Mouse (Mus musculus) ES-Bruce4 (cell line): ENCODE results near the gene Tbc1d1. TPM values are rescaled to one million over a fixed set of nuclear protein-coding genes. Genes with fewer than 3 reads are reported as not detected.

ENCODE experiments used
- H3K27ac ChIP-seq: 2 replicates; pipeline ENCODE4 v1.5.1; 2012; ENCODE audit warnings: low read length, inconsistent platforms; ENCODE audit not compliant: insufficient read depth
- H3K27me3 ChIP-seq: 2 replicates; pipeline ENCODE4 v1.6.1; 2012; ENCODE audit warnings: mild to moderate bottlenecking, low read length, inconsistent platforms; ENCODE audit not compliant: control insufficient read depth, poor library complexity, insufficient read depth, severe bottlenecking
- H3K36me3 ChIP-seq: 2 replicates; pipeline ENCODE4 v1.6.1; 2012; ENCODE audit warnings: inconsistent platforms, mild to moderate bottlenecking, low read length, moderate library complexity; ENCODE audit not compliant: control insufficient read depth, poor library complexity, insufficient read depth, severe bottlenecking
- H3K4me1 ChIP-seq: one replicate; pipeline ENCODE4 v1.8.1; 2011; ENCODE audit warnings: low read length; ENCODE audit not compliant: control insufficient read depth, insufficient read depth
- H3K4me3 ChIP-seq: 2 replicates; pipeline ENCODE4 v1.5.1; 2011; ENCODE audit warnings: low read depth, mild to moderate bottlenecking, low read length
- H3K9ac ChIP-seq: 2 replicates; pipeline ENCODE4 v1.6.1; 2012; ENCODE audit warnings: low read depth, mild to moderate bottlenecking, inconsistent platforms; ENCODE audit not compliant: poor library complexity, severe bottlenecking
- H3K9me3 ChIP-seq: replicated peaks from 2 replicates; pipeline ENCODE4 v1.6.1; 2012; ENCODE audit warnings: mild to moderate bottlenecking, low read length, inconsistent platforms; ENCODE audit not compliant: control insufficient read depth, poor library complexity, insufficient read depth, severe bottlenecking
- CTCF ChIP-seq: IDR thresholded peaks from one replicate; pipeline ENCODE4 v1.8.1; 2011; ENCODE audit warnings: low read depth, low read length
- EP300 ChIP-seq: IDR thresholded peaks from 2 replicates; pipeline ENCODE4 v1.6.1; 2011; ENCODE audit warnings: low read depth, low read length; ENCODE audit not compliant: insufficient read depth
- POLR2A ChIP-seq: IDR thresholded peaks from one replicate; pipeline ENCODE4 v1.8.1; 2011; ENCODE audit warnings: low read length; ENCODE audit not compliant: insufficient read depth
- polyA plus RNA-seq: library from polyadenylated mRNA; stranded (reverse); fragments of >200 nt; gene quantifications from 2 replicates; pipeline ENCODE4 v1.2.4, GENCODE M21; 2011; ENCODE audit warnings: low read depth; ENCODE audit not compliant: missing spikeins, insufficient read depth, insufficient read length

Gene Tbc1d1
- polyA plus RNA-seq, 1 experiment, result 46.2 TPM

DNA sequence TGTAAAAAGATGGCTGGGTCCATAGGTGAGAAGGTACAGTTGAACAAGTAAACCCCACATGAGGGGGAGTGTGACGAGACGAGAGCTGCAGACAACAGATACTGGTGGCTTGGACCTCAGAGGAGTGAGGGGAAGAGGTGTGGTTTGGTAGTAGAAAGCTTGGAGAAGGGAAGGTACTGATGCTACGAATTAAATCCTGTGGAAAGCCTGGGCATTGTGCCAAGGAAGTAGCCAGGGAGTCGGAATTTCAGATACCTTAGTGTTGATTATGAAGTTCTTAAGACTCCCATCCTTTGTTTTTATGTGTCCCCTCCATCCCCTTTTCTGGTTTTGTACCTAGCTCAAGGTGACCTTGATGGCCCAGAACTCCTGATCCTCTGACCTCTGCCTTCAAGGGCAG, 124.5 kb downstream of the Tbc1d1 start:
- Histone ChIP-seq H3K27me3 (no peaks in the 10 kb centered on the region), H3K4me1 (no peaks in the 10 kb centered on the region), H3K9me3 (no peaks in the 10 kb centered on the region), H3K36me3 (peaks cover 2% of the 10 kb centered on the region; the same call in 1 of the 2 replicates), H3K27ac (no peak overlapping the region), H3K9ac (no peak overlapping the region), H3K4me3 (no peak overlapping the region)
- no peak for TF ChIP-seq CTCF
- no peak for TF ChIP-seq POLR2A
- TF ChIP-seq EP300, result no peak

DNA sequence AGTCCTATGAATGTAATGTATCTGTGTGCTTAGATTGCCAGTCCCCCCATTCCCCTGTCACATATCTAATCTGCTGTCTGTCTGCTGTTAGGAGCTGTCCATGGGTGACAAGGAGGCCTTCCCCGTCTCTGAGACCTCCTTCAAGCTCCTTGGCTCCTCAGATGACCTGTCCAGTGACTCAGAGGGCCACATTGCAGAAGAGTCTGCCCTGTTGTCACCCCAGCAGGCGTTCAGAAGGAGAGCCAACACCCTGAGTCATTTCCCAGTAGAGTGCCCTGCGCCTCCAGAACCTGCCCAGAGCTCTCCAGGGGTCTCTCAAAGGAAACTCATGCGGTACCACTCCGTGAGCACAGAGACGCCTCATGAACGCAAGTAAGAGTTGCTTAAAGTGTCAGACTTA, 125.6 kb downstream of the Tbc1d1 start:
- peaks cover 2% of the 10 kb centered on the region; the same call in 1 of the 2 replicates for H3K36me3 ChIP-seq
- no peak overlapping the region for H3K27ac ChIP-seq
- no peak overlapping the region for H3K9ac ChIP-seq
- H3K4me1 ChIP-seq, result no peaks in the 10 kb centered on the region
- H3K9me3 ChIP-seq, result no peaks in the 10 kb centered on the region
- H3K27me3 ChIP-seq, result no peaks in the 10 kb centered on the region
- TF ChIP-seq CTCF (no peak), POLR2A (no peak), EP300 (no peak)
- H3K4me3 ChIP-seq, result no peak overlapping the region

DNA sequence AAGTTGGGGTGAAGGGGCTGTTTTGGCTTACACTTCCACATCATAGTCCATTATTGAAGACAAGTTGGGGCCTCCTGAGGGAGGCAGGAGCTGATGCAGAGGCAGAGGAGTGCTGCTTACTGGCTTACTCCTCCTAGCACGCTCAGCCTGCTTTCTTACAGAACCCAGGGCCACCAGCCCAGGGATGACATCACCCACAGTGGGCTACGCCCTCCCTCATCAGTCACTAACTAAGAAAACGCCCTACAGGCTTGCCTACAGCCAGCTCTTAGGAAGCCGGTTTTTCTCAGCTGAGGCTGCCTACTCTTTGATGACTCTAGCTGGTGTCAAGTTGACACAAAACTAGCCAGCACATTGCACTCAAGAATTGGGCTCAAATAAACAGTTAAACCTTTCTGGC, 126.5 kb downstream of the Tbc1d1 start:
- Histone ChIP-seq H3K36me3 (peaks cover 2% of the 10 kb centered on the region; the same call in 1 of the 2 replicates), H3K27ac (no peak overlapping the region), H3K27me3 (no peaks in the 10 kb centered on the region), H3K9ac (no peak overlapping the region), H3K9me3 (no peaks in the 10 kb centered on the region), H3K4me1 (no peaks in the 10 kb centered on the region), H3K4me3 (no peak overlapping the region)
- TF ChIP-seq EP300, result no peak
- TF ChIP-seq CTCF, result no peak
- no peak for TF ChIP-seq POLR2A

DNA sequence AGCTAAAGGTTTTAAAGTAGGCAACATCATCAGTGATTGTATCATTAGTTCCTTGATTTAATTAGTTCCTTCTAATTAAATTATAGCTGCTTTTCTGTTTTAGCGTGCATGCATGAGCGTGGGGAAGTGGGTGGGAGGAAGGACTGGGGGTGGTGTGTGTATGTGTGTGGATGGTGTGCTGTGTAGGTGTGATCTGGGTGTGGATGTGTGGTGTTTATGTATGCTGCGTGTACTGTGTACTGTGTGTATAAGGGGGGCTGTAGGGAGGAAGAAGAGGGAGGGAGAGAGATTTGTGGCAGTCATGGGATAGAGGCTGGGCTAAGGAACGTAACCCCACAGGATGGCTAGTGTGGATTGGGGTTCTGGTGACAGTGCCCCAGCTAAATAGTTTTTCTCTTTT, 129.2 kb downstream of the Tbc1d1 start:
- H3K27ac ChIP-seq, result no peak overlapping the region
- H3K27me3 ChIP-seq, result no peaks in the 10 kb centered on the region
- no peaks in the 10 kb centered on the region for H3K4me1 ChIP-seq
- no peak for TF ChIP-seq EP300
- TF ChIP-seq CTCF, result no peak
- TF ChIP-seq POLR2A, result no peak
- no peak overlapping the region for H3K4me3 ChIP-seq
- H3K9me3 ChIP-seq, result no peaks in the 10 kb centered on the region
- no peak overlapping the region for H3K9ac ChIP-seq
- no peaks in the 10 kb centered on the region; the same call in 1 of the 2 replicates for H3K36me3 ChIP-seq

DNA sequence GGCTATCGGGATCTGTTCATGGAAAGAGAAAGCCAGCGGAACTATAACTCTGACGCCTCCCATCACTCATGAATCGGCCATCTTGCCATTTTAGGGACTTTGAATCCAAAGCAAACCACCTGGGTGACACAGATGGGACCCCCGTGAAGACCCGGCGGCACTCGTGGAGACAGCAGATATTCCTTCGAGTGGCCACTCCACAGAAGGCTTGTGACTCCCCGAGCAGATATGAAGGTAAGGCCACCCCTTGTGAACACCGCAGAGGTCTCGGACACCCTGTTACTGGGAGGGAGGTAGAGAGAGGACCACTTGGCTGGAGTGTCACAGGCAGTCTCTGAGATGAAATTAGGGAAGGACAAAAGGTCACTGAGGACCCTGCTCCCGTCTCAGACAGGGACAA, 129.7 kb downstream of the Tbc1d1 start:
- Histone ChIP-seq H3K9ac (no peak overlapping the region), H3K36me3 (no peaks in the 10 kb centered on the region; the same call in 1 of the 2 replicates), H3K4me1 (no peaks in the 10 kb centered on the region), H3K4me3 (no peak overlapping the region), H3K9me3 (no peaks in the 10 kb centered on the region), H3K27ac (no peak overlapping the region), H3K27me3 (no peaks in the 10 kb centered on the region)
- TF ChIP-seq EP300 (no peak), POLR2A (no peak), CTCF (no peak)

DNA sequence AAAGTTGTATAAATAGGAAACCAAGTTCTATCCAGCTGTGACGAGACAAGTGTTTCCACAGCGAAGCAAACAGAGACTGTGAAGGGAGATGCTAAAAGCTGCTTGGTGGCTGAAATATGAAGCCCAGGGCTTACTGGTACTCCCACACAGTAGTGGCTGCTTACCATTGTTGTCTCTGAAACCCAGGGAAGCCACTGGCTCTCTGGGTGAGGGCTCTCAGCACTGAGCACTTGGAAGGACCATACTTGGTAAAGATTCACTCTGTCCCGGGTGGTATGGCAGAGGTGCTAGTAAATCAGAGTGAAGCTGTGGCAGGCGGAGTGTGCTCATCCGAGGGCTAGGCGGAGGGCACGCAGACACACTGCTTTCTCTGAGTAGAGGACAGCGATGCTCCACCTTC, 131.2 kb downstream of the Tbc1d1 start:
- Histone ChIP-seq H3K36me3 (no peaks in the 10 kb centered on the region; the same call in 1 of the 2 replicates), H3K4me3 (no peak overlapping the region)
- no peak for TF ChIP-seq CTCF
- TF ChIP-seq POLR2A, result no peak
- no peak for TF ChIP-seq EP300

More for the DNA sequence above, 131.2 kb downstream of the Tbc1d1 start:
- Histone ChIP-seq H3K27ac (no peak overlapping the region), H3K27me3 (no peaks in the 10 kb centered on the region), H3K4me1 (no peaks in the 10 kb centered on the region), H3K9ac (no peak overlapping the region), H3K9me3 (no peaks in the 10 kb centered on the region)
